Mouse (Mus musculus) A20 (cell line): ENCODE data around the gene Vmn1r124.
"Not testable (repeated sequence)": the region's sequence is repeated elsewhere in the genome, so short reads cannot be mapped to it uniquely, and the experiment has no call there.

Experiments used
- DNase-seq: peaks from one replicate; pipeline ENCODE4 v3.0.0-alpha.2; 2011; ENCODE audit warnings: low read depth, low spot score

Vmn1r124 gene

GRCm38 (mm10) chr7:21260517-21260916 lies at the start of gene Vmn1r124:
Gene Vmn1r124, minus strand, starts transcription at chr7:21260617.
- DNase-seq = not testable (repeated sequence)

GRCm38 (mm10) chr7:21301367-21301766 lies 41.0 kb upstream of the Vmn1r124 start, which contains the start of gene Vmn1r126:
Gene Vmn1r126, minus strand, starts transcription at chr7:21301467.
- not testable (repeated sequence) for DNase-seq

- DNase-seq = not testable (repeated sequence)
Observed at GRCm38 (mm10) chr7:21271879-21272278, 11.5 kb upstream of the Vmn1r124 start, which contains the start of gene Vmn1r125. Gene Vmn1r125, plus strand, starts transcription at chr7:21272179.
